Mouse (Mus musculus): ENCODE data around the gene Bank1.

GRCm38 (mm10) chr3:136339896-136340295 lies 14.0 kb upstream of the Bank1 start:
- no peak for TF ChIP-seq CTCF (IDR thresholded peaks at IDR 0.05; ENCODE audit: low read depth, low read length)
- no peak for TF ChIP-seq POLR2A (IDR thresholded peaks at IDR 0.05; ENCODE audit: borderline replicate concordance, low read depth, low read length)
